Mouse (Mus musculus): ENCODE measurements around the gene Mmd. TPM values are rescaled to one million over a fixed set of nuclear protein-coding genes. Genes with fewer than 3 reads are reported as not detected.

Mmd gene
- polyA plus RNA-seq, 1 experiment: 17.0 TPM

DNA sequence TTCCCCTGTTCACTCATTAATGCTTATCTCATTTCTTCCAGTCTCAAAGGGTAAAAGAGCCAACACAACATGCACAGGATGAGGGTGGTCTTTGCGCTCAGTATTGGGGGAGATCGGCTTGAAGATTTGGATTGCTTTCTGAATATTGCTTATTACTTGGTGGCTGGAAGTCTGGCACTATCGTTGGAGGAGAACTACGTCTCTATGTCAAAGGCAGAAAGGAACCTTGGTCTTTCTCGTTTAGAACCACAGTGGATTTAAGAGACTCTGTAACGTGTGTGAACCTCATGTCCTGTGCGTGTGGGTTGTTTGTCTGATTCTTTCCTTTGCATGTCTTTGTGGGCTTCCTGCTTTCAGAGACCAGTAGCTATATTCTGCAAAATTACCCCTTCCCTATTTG lies 1.5 kb downstream of the Mmd start:
- WGBS: 10% methylated on average over 7 of the region's 7 CpGs
- Histone ChIP-seq H3K27ac (ENCODE audit: control insufficient read depth, insufficient read depth, low read depth, low read length, poor library complexity) (no peak overlapping the region), H3K4me3 (replicated peaks; ENCODE audit: control insufficient read depth, low read depth, low read length) (peak overlapping the region; percentile 21), H3K4me1 (ENCODE audit: control insufficient read depth, insufficient read depth, low read length) (no peaks in the 10 kb centered on the region; the same call in 1 of the 2 replicates)
- TF ChIP-seq POLR2A (IDR thresholded peaks at IDR 0.05; ENCODE audit: borderline replicate concordance, control insufficient read depth, low read depth, low read length) (no peak), CTCF (IDR thresholded peaks at IDR 0.05; ENCODE audit: control insufficient read depth, insufficient read depth, low read length) (no peak)

DNA sequence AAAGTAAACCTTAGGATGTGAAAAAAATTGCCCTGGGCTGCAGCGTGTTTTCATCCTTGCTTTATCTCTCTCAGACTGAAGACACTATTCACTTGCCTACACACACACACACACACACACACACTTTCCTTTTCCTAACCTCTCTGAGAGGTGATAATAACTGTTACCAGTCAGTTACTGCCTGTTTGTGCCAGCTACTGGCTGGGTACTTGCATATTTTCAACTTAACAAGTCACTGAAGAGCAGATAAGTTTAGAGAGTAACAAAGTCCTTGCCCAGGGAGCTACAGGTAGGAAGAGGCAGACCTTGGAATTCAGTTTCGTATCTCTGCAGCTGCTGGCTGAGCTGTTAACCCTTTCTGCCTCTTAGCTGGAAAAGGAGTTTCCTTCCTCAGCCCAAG lies 2.7 kb downstream of the Mmd start:
- TF ChIP-seq POLR2A (IDR thresholded peaks at IDR 0.05; ENCODE audit: borderline replicate concordance, control insufficient read depth, low read depth, low read length) (no peak), CTCF (IDR thresholded peaks at IDR 0.05; ENCODE audit: control insufficient read depth, insufficient read depth, low read length) (no peak)
- H3K4me1 ChIP-seq (ENCODE audit: control insufficient read depth, insufficient read depth, low read length): no peaks in the 10 kb centered on the region; the same call in 1 of the 2 replicates
- H3K27ac ChIP-seq (ENCODE audit: control insufficient read depth, insufficient read depth, low read depth, low read length, poor library complexity): no peak overlapping the region
- WGBS: 64% methylated on average over 2 of the region's 2 CpGs
- no peak overlapping the region for H3K4me3 ChIP-seq (replicated peaks; ENCODE audit: control insufficient read depth, low read depth, low read length)

DNA sequence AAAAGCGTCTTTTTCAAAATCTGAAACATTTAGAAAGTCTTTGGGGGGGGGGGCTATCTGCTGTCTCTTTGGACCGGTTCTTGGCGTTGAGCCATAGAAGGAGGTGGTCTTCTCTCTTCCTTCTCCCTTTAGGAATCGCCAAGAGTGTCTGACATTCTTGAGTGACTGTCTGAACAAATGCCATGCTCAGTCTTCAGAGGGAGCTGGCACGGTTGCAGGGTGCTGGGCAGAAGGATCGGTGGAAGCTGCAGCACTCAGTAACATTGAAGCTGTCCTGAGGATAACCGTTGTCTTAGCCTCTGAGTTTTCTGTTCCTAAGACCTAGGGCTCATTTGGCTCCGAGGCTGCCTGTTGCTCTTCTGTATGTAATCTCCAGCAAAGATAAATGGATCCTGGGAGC lies 3.1 kb downstream of the Mmd start:
- WGBS: 76% methylated on average over 8 of the region's 8 CpGs
- no peak for TF ChIP-seq CTCF (IDR thresholded peaks at IDR 0.05; ENCODE audit: control insufficient read depth, insufficient read depth, low read length)
- no peak for TF ChIP-seq POLR2A (IDR thresholded peaks at IDR 0.05; ENCODE audit: borderline replicate concordance, control insufficient read depth, low read depth, low read length)
- no peaks in the 10 kb centered on the region; the same call in 1 of the 2 replicates for H3K4me1 ChIP-seq (ENCODE audit: control insufficient read depth, insufficient read depth, low read length)
- no peak overlapping the region for H3K27ac ChIP-seq (ENCODE audit: control insufficient read depth, insufficient read depth, low read depth, low read length, poor library complexity)
- H3K4me3 ChIP-seq (replicated peaks; ENCODE audit: control insufficient read depth, low read depth, low read length): no peak overlapping the region

DNA sequence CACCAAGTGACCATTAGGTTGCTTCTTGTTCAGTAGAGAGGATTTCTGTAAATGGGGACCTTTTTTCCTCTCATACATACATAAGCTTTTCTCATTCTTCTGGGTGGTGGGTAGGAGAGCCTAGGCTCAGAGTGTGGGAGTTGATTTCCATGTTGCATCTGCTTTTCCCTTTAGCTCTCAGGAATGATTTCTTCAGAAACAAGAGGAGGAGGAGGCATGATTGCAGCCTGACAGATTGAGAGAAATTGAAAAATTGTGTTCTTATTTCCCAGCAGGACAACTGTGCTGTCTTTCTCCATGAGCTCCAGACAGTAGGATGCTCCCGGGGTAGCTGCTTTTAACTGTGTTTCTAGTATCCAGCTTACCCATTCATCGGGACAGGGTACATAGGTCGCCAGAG lies 5.3 kb downstream of the Mmd start:
- TF ChIP-seq POLR2A (IDR thresholded peaks at IDR 0.05; ENCODE audit: borderline replicate concordance, control insufficient read depth, low read depth, low read length) (no peak), CTCF (IDR thresholded peaks at IDR 0.05; ENCODE audit: control insufficient read depth, insufficient read depth, low read length) (no peak)
- 81% methylated on average over 3 of the region's 3 CpGs for WGBS
- Histone ChIP-seq H3K27ac (ENCODE audit: control insufficient read depth, insufficient read depth, low read depth, low read length, poor library complexity) (no peak overlapping the region), H3K4me3 (replicated peaks; ENCODE audit: control insufficient read depth, low read depth, low read length) (no peak overlapping the region), H3K4me1 (ENCODE audit: control insufficient read depth, insufficient read depth, low read length) (no peaks in the 10 kb centered on the region; the same call in 1 of the 2 replicates)

DNA sequence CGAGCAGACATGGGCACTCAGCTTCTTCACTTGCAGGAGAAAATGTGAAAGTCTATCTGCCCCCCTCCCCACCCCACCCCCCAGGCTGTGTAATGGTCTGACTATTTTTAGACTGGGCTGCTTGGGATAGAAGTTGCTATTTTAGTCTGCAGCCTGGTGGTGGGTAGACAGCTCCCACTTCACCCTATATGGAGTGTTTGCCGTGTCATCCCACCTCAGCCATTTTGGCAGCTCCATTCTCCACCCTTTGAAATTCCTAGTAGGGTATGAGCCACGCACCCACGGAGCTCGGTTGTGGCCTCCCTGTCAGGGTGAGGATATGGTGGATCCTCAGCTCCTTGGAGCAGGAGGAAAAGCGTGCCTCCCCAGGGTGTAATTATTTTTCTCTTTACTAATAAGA lies 6.4 kb downstream of the Mmd start:
- 80% methylated on average over 6 of the region's 6 CpGs for WGBS
- no peak overlapping the region for H3K27ac ChIP-seq (ENCODE audit: control insufficient read depth, insufficient read depth, low read depth, low read length, poor library complexity)
- no peak for TF ChIP-seq CTCF (IDR thresholded peaks at IDR 0.05; ENCODE audit: control insufficient read depth, insufficient read depth, low read length)
- no peak for TF ChIP-seq POLR2A (IDR thresholded peaks at IDR 0.05; ENCODE audit: borderline replicate concordance, control insufficient read depth, low read depth, low read length)
- peaks cover 1% of the 10 kb centered on the region; the same call in 1 of the 2 replicates for H3K4me1 ChIP-seq (ENCODE audit: control insufficient read depth, insufficient read depth, low read length)
- H3K4me3 ChIP-seq (replicated peaks; ENCODE audit: control insufficient read depth, low read depth, low read length): no peak overlapping the region

DNA sequence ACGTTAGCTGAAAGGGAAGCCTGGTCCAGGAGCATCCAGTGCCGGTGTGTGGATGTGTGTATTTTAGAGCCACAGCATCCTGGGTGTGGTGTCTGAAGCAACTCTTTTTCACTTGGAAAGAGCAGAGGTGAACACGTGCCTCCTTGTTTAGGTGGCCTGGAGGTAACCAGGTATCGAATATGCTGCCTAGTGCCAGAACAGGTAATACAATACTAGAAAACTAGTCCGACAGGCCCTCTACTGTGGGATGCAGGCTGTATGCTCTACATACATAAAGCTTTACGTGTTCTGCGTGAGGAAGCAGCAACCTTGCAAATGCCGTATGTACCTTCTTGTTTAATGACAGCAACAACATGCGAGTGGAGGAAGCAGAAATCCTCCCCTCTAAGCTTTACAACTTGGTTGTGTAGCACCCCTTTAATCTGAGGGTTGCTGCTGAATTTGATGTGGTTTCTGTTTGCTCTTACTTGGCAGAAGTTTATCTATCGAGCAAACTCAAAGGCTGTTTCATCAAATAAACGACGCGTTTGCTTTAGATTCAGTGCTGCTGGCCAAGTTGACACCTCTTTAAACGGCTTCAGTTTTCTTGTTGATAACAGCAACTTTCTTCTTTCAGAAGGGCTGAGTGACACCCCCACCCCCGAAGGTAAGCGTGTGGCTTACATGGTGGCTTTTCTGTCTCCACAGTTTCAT lies 7.7 kb downstream of the Mmd start:
- no peak for TF ChIP-seq CTCF (IDR thresholded peaks at IDR 0.05; ENCODE audit: control insufficient read depth, insufficient read depth, low read length)
- no peak for TF ChIP-seq POLR2A (IDR thresholded peaks at IDR 0.05; ENCODE audit: borderline replicate concordance, control insufficient read depth, low read depth, low read length)
- H3K4me3 ChIP-seq (replicated peaks; ENCODE audit: control insufficient read depth, low read depth, low read length): no peak overlapping the region
- H3K4me1 ChIP-seq (ENCODE audit: control insufficient read depth, insufficient read depth, low read length): peaks cover 1% of the 10 kb centered on the region; the same call in 1 of the 2 replicates
- no peak overlapping the region for H3K27ac ChIP-seq (ENCODE audit: control insufficient read depth, insufficient read depth, low read depth, low read length, poor library complexity)
- WGBS: 73% methylated on average over 16 of the region's 16 CpGs

DNA sequence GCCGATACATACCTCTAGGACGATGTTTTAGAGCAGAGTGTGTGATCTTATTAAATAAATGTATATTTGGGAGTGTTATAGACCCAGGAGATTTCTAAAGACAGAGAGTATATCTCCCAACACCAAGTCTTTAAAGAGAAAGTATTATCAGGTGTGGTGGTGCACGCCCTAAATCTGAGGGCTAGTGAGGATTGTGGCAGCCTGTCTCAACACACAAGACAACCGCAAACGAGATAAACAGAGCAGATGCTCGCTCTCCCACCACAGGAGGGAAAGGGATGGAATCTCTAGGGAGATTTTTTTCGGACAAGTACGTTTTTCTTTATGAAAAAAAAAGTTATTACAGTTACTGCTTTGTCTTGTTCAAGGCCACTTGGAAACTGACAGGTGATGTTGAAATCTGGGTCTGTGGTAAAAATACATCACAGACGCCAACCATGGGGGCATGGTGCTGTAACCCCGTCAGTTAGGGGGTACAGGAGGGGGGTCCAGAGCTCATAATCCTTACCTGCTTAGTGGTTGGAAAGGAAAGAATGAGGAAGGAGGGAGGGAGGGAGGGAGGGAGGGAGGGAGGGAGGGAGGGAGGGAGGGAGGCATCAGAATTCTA lies 9.2 kb downstream of the Mmd start:
- Histone ChIP-seq H3K27ac (ENCODE audit: control insufficient read depth, insufficient read depth, low read depth, low read length, poor library complexity) (no peak overlapping the region), H3K4me1 (ENCODE audit: control insufficient read depth, insufficient read depth, low read length) (peaks cover 1% of the 10 kb centered on the region; the same call in 1 of the 2 replicates), H3K4me3 (replicated peaks; ENCODE audit: control insufficient read depth, low read depth, low read length) (no peak overlapping the region)
- no peak for TF ChIP-seq CTCF (IDR thresholded peaks at IDR 0.05; ENCODE audit: control insufficient read depth, insufficient read depth, low read length)
- no peak for TF ChIP-seq POLR2A (IDR thresholded peaks at IDR 0.05; ENCODE audit: borderline replicate concordance, control insufficient read depth, low read depth, low read length)
- WGBS: 49% methylated on average over 10 of the region's 10 CpGs

DNA sequence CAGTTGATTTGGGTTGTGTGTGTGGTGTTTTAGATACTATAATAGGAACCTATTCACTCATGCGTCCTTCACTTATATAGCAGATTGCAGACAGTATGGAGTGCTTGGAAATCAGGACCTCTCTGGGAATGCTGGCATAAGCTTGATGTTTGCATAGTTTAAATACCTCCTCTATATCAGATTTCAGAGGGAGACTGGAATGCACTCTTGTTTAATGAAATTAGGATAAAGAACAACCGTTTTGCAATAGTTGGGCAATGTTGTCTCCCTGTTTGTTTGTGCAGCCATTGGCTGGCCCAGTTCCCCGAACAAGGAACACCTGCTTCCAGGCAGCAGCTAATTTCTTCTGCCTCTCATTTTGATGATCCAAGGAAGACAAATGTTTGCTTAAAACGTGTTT lies 9.8 kb downstream of the Mmd start:
- Histone ChIP-seq H3K4me3 (replicated peaks; ENCODE audit: control insufficient read depth, low read depth, low read length) (no peak overlapping the region), H3K27ac (ENCODE audit: control insufficient read depth, insufficient read depth, low read depth, low read length, poor library complexity) (no peak overlapping the region), H3K4me1 (ENCODE audit: control insufficient read depth, insufficient read depth, low read length) (peaks cover 1% of the 10 kb centered on the region; the same call in 1 of the 2 replicates)
- WGBS: 44% methylated on average over 4 of the region's 4 CpGs
- TF ChIP-seq CTCF (IDR thresholded peaks at IDR 0.05; ENCODE audit: control insufficient read depth, insufficient read depth, low read length) (no peak), POLR2A (IDR thresholded peaks at IDR 0.05; ENCODE audit: borderline replicate concordance, control insufficient read depth, low read depth, low read length) (no peak)
